Mouse (Mus musculus): ENCODE measurements around the gene Fndc3b.

DNA sequence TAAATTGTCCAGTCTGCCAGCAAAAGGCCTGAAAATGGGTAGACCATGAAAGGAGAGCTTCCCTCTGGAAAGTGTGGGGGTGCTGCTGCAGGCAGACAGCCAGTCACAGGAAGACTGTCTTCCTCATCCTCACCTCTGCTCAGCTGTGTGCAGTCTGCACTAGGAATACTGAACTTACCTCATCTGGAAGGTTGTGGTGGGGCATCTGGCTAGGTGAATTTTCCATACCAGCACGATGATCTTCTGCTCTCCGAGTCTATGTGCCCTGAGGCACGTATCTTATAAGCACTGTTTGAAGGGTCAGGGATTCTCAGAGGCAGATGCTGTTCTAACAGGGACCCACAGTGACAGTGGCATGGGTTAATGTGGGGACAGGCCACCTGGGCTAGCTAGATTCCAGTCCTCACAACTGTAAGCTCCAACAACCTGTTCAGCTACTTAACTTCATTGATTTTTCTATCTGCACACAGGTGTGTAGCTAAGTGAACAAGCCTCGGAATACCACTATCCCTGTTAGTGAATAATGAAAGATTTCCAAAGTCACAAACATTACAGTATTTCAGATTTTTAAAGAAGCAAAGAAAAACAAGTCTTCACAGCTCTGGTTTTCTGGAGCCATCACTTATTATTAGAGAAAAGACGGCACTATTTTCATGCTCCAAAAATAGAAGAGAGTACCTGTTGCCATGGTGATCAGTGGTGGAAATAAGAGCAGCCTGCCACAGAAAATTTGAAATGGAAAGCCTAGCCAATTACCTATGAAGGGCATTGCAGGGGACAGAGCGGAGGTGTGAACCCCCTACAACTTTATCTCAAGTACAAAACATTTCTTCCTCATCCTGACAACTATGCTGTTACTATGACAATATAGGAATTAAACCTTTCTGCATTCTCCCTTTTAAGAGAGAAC lies 128.9 kb downstream of the Fndc3b start:
- TF ChIP-seq CTCF (IDR thresholded peaks at IDR 0.05; ENCODE audit: control insufficient read depth, insufficient read depth, insufficient read length) (no peak), MAX (IDR thresholded peaks at IDR 0.05) (no peak), USF1 (IDR thresholded peaks at IDR 0.05; ENCODE audit: low read depth) (no peak), MYOG (IDR thresholded peaks at IDR 0.05; ENCODE audit: control insufficient read depth, extremely low read depth, insufficient read length) (no peak), CEBPB (IDR thresholded peaks at IDR 0.05; ENCODE audit: low read depth) (no peak)

Data from C2C12 (cell line).